Mouse (Mus musculus): Measurements from ENCODE around the gene Rnf121. TPM values are rescaled to one million over a fixed set of nuclear protein-coding genes. Genes with fewer than 3 reads are reported as not detected.

Gene Rnf121
- polyA plus RNA-seq (2015; fragmentation: Nextera tagmentation; extraction: Ambion mirVana), result 32.7 and 34.1 TPM in 2 replicates

- peak within 1 kb of the TSS; percentile 91 for H3K27ac ChIP-seq (ENCODE audit: low read length)
- H3K9ac ChIP-seq (replicated peaks; ENCODE audit: low read length), result peak within 1 kb of the TSS; percentile 78
- peak within 1 kb of the TSS; percentile 67 for H3K4me2 ChIP-seq (replicated peaks; ENCODE audit: low read depth, low read length)
- peak; percentile 98 for ATAC-seq (ENCODE audit: low FRiP score, low TSS enrichment)
- WGBS, result under 1% methylated on average over 56 of the region's 56 CpGs
- no peaks in the 10 kb centered on the region for H3K27me3 ChIP-seq (ENCODE audit: insufficient read depth, low read length)
- H3K36me3 ChIP-seq (ENCODE audit: insufficient read depth, low read length), result peaks cover 5% of the 10 kb centered on the region; the same call in 1 of the 2 replicates
- no peaks in the 10 kb centered on the region for H3K9me3 ChIP-seq (ENCODE audit: low read length)
- peaks cover 23% of the 10 kb centered on the region for H3K4me1 ChIP-seq (ENCODE audit: insufficient read depth, low read length)
- peak within 1 kb of the TSS; percentile 76 for H3K4me3 ChIP-seq (ENCODE audit: low read length)
Observed at GRCm38 (mm10) chr7:102065046-102065891, at the start of gene Rnf121, which contains the start of the genes Xndc1 and Xntrpc. Gene Rnf121, minus strand, starts transcription at chr7:102065469. Gene Xndc1, plus strand, starts transcription at chr7:102065511. Gene Xntrpc, plus strand, starts transcription at chr7:102065713.

GRCm38 (mm10) chr7:102113151-102113729, 48.0 kb upstream of the Rnf121 start:
- no peaks in the 10 kb centered on the region for H3K9me3 ChIP-seq (ENCODE audit: low read length)
- no peak overlapping the region for H3K4me3 ChIP-seq (ENCODE audit: low read length)
- H3K36me3 ChIP-seq (ENCODE audit: insufficient read depth, low read length), result 0 out of 2 replicates have a peak, but pooled peaks cover under 1% of the 10 kb centered on the region
- ATAC-seq (ENCODE audit: low FRiP score, low TSS enrichment), result no peak
- no peak overlapping the region for H3K9ac ChIP-seq (replicated peaks; ENCODE audit: low read length)
- H3K27me3 ChIP-seq (ENCODE audit: insufficient read depth, low read length), result no peaks in the 10 kb centered on the region
- no peaks in the 10 kb centered on the region for H3K4me1 ChIP-seq (ENCODE audit: insufficient read depth, low read length)
- H3K27ac ChIP-seq (ENCODE audit: low read length), result no peak overlapping the region
- H3K4me2 ChIP-seq (replicated peaks; ENCODE audit: low read depth, low read length), result no peak overlapping the region
- 81% methylated on average over 45 of the region's 45 CpGs for WGBS

- Histone ChIP-seq H3K27me3 (ENCODE audit: insufficient read depth, low read length) (no peaks in the 10 kb centered on the region), H3K4me1 (ENCODE audit: insufficient read depth, low read length) (peaks cover 7% of the 10 kb centered on the region; the same call in 1 of the 2 replicates), H3K4me3 (ENCODE audit: low read length) (no peak overlapping the region), H3K36me3 (ENCODE audit: insufficient read depth, low read length) (no peaks in the 10 kb centered on the region), H3K4me2 (replicated peaks; ENCODE audit: low read depth, low read length) (no peak overlapping the region), H3K9me3 (ENCODE audit: low read length) (no peaks in the 10 kb centered on the region), H3K27ac (ENCODE audit: low read length) (no peak overlapping the region), H3K9ac (replicated peaks; ENCODE audit: low read length) (no peak overlapping the region)
- ATAC-seq (ENCODE audit: low FRiP score, low TSS enrichment), result no peak
- WGBS, result 87% methylated on average over 4 of the region's 4 CpGs
Observed at GRCm38 (mm10) chr7:102109746-102110145, 44.5 kb upstream of the Rnf121 start.

- Histone ChIP-seq H3K9me3 (ENCODE audit: low read length) (no peaks in the 10 kb centered on the region), H3K27me3 (ENCODE audit: insufficient read depth, low read length) (no peaks in the 10 kb centered on the region), H3K4me3 (ENCODE audit: low read length) (no peak within 1 kb of the TSS), H3K4me1 (ENCODE audit: insufficient read depth, low read length) (peaks cover 7% of the 10 kb centered on the region; the same call in 1 of the 2 replicates), H3K27ac (ENCODE audit: low read length) (no peak within 1 kb of the TSS), H3K36me3 (ENCODE audit: insufficient read depth, low read length) (no peaks in the 10 kb centered on the region), H3K9ac (replicated peaks; ENCODE audit: low read length) (no peak within 1 kb of the TSS), H3K4me2 (replicated peaks; ENCODE audit: low read depth, low read length) (no peak within 1 kb of the TSS)
- ATAC-seq (ENCODE audit: low FRiP score, low TSS enrichment), result no peak
- WGBS, result 76% methylated on average over 7 of the region's 7 CpGs
Observed at GRCm38 (mm10) chr7:102109171-102109570, 43.9 kb upstream of the Rnf121 start, which contains the start of gene Art5. Gene Art5, minus strand, starts transcription at chr7:102109489.

GRCm38 (mm10) chr7:102108206-102108605, 42.9 kb upstream of the Rnf121 start:
- H3K4me3 ChIP-seq (ENCODE audit: low read length), result no peak overlapping the region
- 89% methylated on average over 1 of the region's 1 CpGs for WGBS
- no peak overlapping the region for H3K27ac ChIP-seq (ENCODE audit: low read length)
- no peak for ATAC-seq (ENCODE audit: low FRiP score, low TSS enrichment)
- H3K9ac ChIP-seq (replicated peaks; ENCODE audit: low read length), result no peak overlapping the region
- peaks cover 7% of the 10 kb centered on the region; the same call in 1 of the 2 replicates for H3K4me1 ChIP-seq (ENCODE audit: insufficient read depth, low read length)
- H3K4me2 ChIP-seq (replicated peaks; ENCODE audit: low read depth, low read length), result no peak overlapping the region
- H3K27me3 ChIP-seq (ENCODE audit: insufficient read depth, low read length), result no peaks in the 10 kb centered on the region
- H3K36me3 ChIP-seq (ENCODE audit: insufficient read depth, low read length), result no peaks in the 10 kb centered on the region
- H3K9me3 ChIP-seq (ENCODE audit: low read length), result no peaks in the 10 kb centered on the region

- peak overlapping the region; percentile 56 for H3K4me2 ChIP-seq (replicated peaks; ENCODE audit: low read depth, low read length)
- H3K27ac ChIP-seq (ENCODE audit: low read length), result no peak overlapping the region
- H3K27me3 ChIP-seq (ENCODE audit: insufficient read depth, low read length), result no peaks in the 10 kb centered on the region
- ATAC-seq (ENCODE audit: low FRiP score, low TSS enrichment), result peak; percentile 46; the same call in 1 of the 2 replicates
- WGBS, result 17% methylated on average over 23 of the region's 23 CpGs
- peak overlapping the region; percentile 63 for H3K9ac ChIP-seq (replicated peaks; ENCODE audit: low read length)
- H3K9me3 ChIP-seq (ENCODE audit: low read length), result no peaks in the 10 kb centered on the region
- no peaks in the 10 kb centered on the region for H3K36me3 ChIP-seq (ENCODE audit: insufficient read depth, low read length)
- peak overlapping the region; percentile 33 for H3K4me3 ChIP-seq (ENCODE audit: low read length)
- peaks cover 9% of the 10 kb centered on the region; the same call in 1 of the 2 replicates for H3K4me1 ChIP-seq (ENCODE audit: insufficient read depth, low read length)
Observed at GRCm38 (mm10) chr7:102106700-102107141, 41.5 kb upstream of the Rnf121 start.

- Histone ChIP-seq H3K27ac (ENCODE audit: low read length) (no peak overlapping the region), H3K36me3 (ENCODE audit: insufficient read depth, low read length) (no peaks in the 10 kb centered on the region), H3K9me3 (ENCODE audit: low read length) (no peaks in the 10 kb centered on the region), H3K27me3 (ENCODE audit: insufficient read depth, low read length) (no peaks in the 10 kb centered on the region), H3K9ac (replicated peaks; ENCODE audit: low read length) (no peak overlapping the region), H3K4me2 (replicated peaks; ENCODE audit: low read depth, low read length) (no peak overlapping the region), H3K4me3 (ENCODE audit: low read length) (no peak overlapping the region), H3K4me1 (ENCODE audit: insufficient read depth, low read length) (peaks cover 29% of the 10 kb centered on the region)
- no peak for ATAC-seq (ENCODE audit: low FRiP score, low TSS enrichment)
- 65% methylated on average over 5 of the region's 5 CpGs for WGBS
Observed at GRCm38 (mm10) chr7:102104126-102104525, 38.9 kb upstream of the Rnf121 start.

GRCm38 (mm10) chr7:102103555-102103954, 38.3 kb upstream of the Rnf121 start:
- ATAC-seq (ENCODE audit: low FRiP score, low TSS enrichment), result no peak
- 79% methylated on average over 2 of the region's 2 CpGs for WGBS

GRCm38 (mm10) chr7:102102696-102103095, 37.4 kb upstream of the Rnf121 start:
- 48% methylated on average over 6 of the region's 6 CpGs for WGBS
- Histone ChIP-seq H3K27ac (ENCODE audit: low read length) (no peak overlapping the region), H3K4me3 (ENCODE audit: low read length) (no peak overlapping the region), H3K9ac (replicated peaks; ENCODE audit: low read length) (no peak overlapping the region), H3K9me3 (ENCODE audit: low read length) (no peaks in the 10 kb centered on the region), H3K4me2 (replicated peaks; ENCODE audit: low read depth, low read length) (no peak overlapping the region), H3K4me1 (ENCODE audit: insufficient read depth, low read length) (peaks cover 31% of the 10 kb centered on the region), H3K27me3 (ENCODE audit: insufficient read depth, low read length) (0 out of 2 replicates have a peak, but pooled peaks cover 3% of the 10 kb centered on the region), H3K36me3 (ENCODE audit: insufficient read depth, low read length) (no peaks in the 10 kb centered on the region)
- no peak for ATAC-seq (ENCODE audit: low FRiP score, low TSS enrichment)

More at GRCm38 (mm10) chr7:102103555-102103954, 38.3 kb upstream of the Rnf121 start:
- Histone ChIP-seq H3K9ac (replicated peaks; ENCODE audit: low read length) (no peak overlapping the region), H3K9me3 (ENCODE audit: low read length) (no peaks in the 10 kb centered on the region), H3K4me3 (ENCODE audit: low read length) (no peak overlapping the region), H3K27ac (ENCODE audit: low read length) (no peak overlapping the region), H3K27me3 (ENCODE audit: insufficient read depth, low read length) (0 out of 2 replicates have a peak, but pooled peaks cover 3% of the 10 kb centered on the region), H3K4me1 (ENCODE audit: insufficient read depth, low read length) (peaks cover 31% of the 10 kb centered on the region), H3K4me2 (replicated peaks; ENCODE audit: low read depth, low read length) (no peak overlapping the region), H3K36me3 (ENCODE audit: insufficient read depth, low read length) (no peaks in the 10 kb centered on the region)

Data from kidney, embryonic 16.5 days (tissue).